Mouse (Mus musculus) bone marrow macrophage, adult 2 months (primary cell): Measurements from ENCODE around the gene Eif4a2.

ENCODE experiments used
- CTCF ChIP-seq: IDR thresholded peaks from 2 replicates; pipeline ENCODE4 v1.5.1; 2012; ENCODE audit warnings: low read depth, mild to moderate bottlenecking, low read length, moderate library complexity
- POLR2A ChIP-seq: IDR thresholded peaks from 2 replicates; pipeline ENCODE4 v1.6.1; 2012; ENCODE audit warnings: mild to moderate bottlenecking, low read depth, low read length, borderline replicate concordance

DNA sequence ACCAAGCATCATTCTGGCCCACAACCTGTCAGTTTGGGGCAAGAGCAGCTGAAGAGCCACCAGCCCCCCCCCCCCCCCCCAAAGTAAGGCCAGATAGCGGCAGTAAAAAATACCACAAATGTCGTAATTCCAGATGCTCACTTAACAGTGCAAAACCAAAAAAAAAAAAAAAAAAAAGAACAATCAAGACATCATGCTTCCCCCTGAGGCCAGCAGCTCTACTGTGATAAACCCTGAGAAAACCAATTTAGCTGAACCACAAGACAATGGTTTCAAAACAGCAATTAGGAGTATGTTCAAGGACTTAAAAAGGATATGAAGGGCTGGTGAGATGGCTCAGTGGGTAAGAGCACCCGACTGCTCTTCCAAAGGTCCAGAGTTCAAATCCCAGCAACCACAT, 54.9 kb downstream of the Eif4a2 start:
- no peak for TF ChIP-seq CTCF
- TF ChIP-seq POLR2A: no peak
